Mouse (Mus musculus) bone marrow, adult 2 months (tissue): ENCODE measurements at regions not wholly inside any gene's neighbourhood (a gene's known extent, or its start where the extent isn't known, plus 50 kb on each side); places are given as distances from the start of the nearest gene placed in this dataset.

Experiments
- CTCF ChIP-seq: fragments of 200-500 bp; IDR thresholded peaks from 2 replicates; pipeline ENCODE4 v1.5.1; 2011; ENCODE audit warnings: low read length, control low read depth; ENCODE audit not compliant: control insufficient read depth, insufficient read depth
- POLR2A ChIP-seq: fragments of 200-500 bp; IDR thresholded peaks from 2 replicates; pipeline ENCODE4 v1.6.1; 2011; ENCODE audit warnings: low read depth, mild to moderate bottlenecking, control low read depth, low read length, borderline replicate concordance; ENCODE audit not compliant: control insufficient read depth

DNA sequence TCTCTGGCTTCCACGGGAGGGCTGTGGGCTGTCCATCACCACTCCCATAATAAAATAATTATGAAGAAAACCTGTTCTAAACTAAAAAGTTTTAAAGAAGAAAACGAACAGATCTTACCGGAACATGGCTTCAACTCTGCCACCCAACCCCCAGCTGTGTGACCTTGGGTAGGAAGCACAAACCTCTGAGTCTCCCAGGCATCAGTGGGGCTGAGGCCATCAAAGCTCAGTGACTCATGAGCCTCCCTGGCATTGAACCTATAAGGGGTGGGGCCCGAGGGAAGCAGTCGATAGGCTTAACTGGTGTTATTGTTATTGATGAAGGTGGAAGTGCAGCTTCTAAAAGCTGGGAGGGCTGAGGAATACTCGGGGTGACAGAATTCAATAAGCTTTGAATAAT, 83.1 kb upstream of the Zc3h12a start:
- TF ChIP-seq POLR2A: no peak
- no peak for TF ChIP-seq CTCF
